Mouse (Mus musculus): ENCODE results near the gene Lmo2.

DNA sequence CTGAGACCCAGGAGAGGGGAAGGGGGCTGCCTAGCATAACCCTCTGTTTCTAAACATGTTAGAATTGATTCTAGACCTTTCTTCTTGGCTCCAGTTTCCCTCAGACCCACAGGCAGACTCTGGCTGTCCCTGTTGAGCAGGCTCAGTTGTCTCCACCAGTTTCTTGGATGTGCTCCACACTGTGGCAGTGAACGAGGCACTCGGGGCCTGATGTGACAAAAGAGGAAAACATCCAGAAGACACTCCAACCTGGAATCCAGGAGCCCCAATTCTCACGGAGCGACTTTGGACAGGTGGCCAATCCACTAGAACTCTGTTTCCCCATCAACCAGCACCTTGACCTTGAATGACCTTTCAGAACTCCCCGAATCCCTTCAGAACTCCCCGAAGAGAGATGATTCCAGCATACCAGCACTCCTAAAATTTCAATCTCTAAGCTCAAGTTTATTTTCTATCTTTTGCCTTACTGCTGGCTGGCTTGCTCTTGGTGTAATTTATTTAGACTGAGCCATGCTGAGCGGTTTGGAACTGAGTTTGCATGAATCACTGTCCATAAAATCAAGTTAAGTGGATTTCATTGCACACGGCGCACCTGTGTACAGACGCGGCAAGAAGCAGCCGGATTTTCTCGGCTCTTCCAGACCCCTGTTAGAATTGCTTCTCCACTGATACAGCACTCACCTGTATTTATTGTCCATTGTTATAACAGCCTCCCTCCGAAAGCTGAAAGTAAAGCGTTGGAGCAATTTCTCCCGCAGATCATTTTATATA is 45.1 kb upstream of the Lmo2 start:
- TF ChIP-seq POLR2A (IDR thresholded peaks at IDR 0.05; ENCODE audit: borderline replicate concordance, extremely low read depth, low read depth, low read length) (no peak), CTCF (IDR thresholded peaks at IDR 0.05; ENCODE audit: insufficient read depth, low read length) (no peak)

Measured in lung, adult 2 months (tissue).